Mouse (Mus musculus): Measurements from ENCODE around the gene Galnt7. TPM values are rescaled to one million over a fixed set of nuclear protein-coding genes. Genes with fewer than 3 reads are reported as not detected.
"Not testable (repeated sequence)": the region's sequence is repeated elsewhere in the genome, so short reads cannot be mapped to it uniquely, and the experiment has no call there.

Galnt7 gene
- total RNA-seq, 2 experiments from 2014 or later: 8.1 to 8.3 TPM

- intact Hi-C loops (cut with DNase I): no loop called here
- no peak for DNase-seq (ENCODE audit: low spot score in 2 of 2)
These were observed 100.5 kb downstream of the Galnt7 start for GRCm38 (mm10) chr8:57552102-57553032.

GRCm38 (mm10) chr8:57547581-57547980 is 105.3 kb downstream of the Galnt7 start:
- no peak for DNase-seq (ENCODE audit: low spot score in 2 of 2)
- intact Hi-C loops (cut with DNase I): no loop called here

GRCm38 (mm10) chr8:57546834-57547233 is 106.0 kb downstream of the Galnt7 start:
- intact Hi-C loops (cut with DNase I): no loop called here
- no peak for DNase-seq (ENCODE audit: low spot score in 2 of 2)

GRCm38 (mm10) chr8:57546401-57546800 is 106.4 kb downstream of the Galnt7 start:
- no peak for DNase-seq (ENCODE audit: low spot score in 2 of 2)
- intact Hi-C loops (cut with DNase I): no loop called here

GRCm38 (mm10) chr8:57541405-57541804 is 111.4 kb downstream of the Galnt7 start:
- DNase-seq (ENCODE audit: low spot score in 2 of 2): no peak
- intact Hi-C loops (cut with DNase I): no loop called here

- intact Hi-C loops (cut with DNase I): loop anchor here (1.0 kb wide), 1 partner anchor 259 kb away; no protein-coding TSS in a partner anchor
These were observed 111.9 kb downstream of the Galnt7 start for GRCm38 (mm10) chr8:57540951-57541350.

GRCm38 (mm10) chr8:57540110-57540838 is 112.6 kb downstream of the Galnt7 start:
- intact Hi-C loops (cut with DNase I): loop anchor here (1.0 kb wide), 1 partner anchor 260 kb away; no protein-coding TSS in a partner anchor

More at GRCm38 (mm10) chr8:57540951-57541350, 111.9 kb downstream of the Galnt7 start:
- no peak for DNase-seq (ENCODE audit: low spot score in 2 of 2)

GRCm38 (mm10) chr8:57538601-57539000 is 114.2 kb downstream of the Galnt7 start:
- intact Hi-C loops (cut with DNase I): loop anchor here (10.0 kb wide), 1 partner anchor 184 kb away; no protein-coding TSS in a partner anchor
- no peak for DNase-seq (ENCODE audit: low spot score in 2 of 2)

More at GRCm38 (mm10) chr8:57540110-57540838, 112.6 kb downstream of the Galnt7 start:
- DNase-seq (ENCODE audit: low spot score in 2 of 2): peak; percentile 84 to 88

GRCm38 (mm10) chr8:57536167-57536566 is 116.7 kb downstream of the Galnt7 start:
- no peak for DNase-seq (ENCODE audit: low spot score in 2 of 2)
- intact Hi-C loops (cut with DNase I): loop anchor here (10.0 kb wide), 1 partner anchor 181 kb away; no protein-coding TSS in a partner anchor

- intact Hi-C loops (cut with DNase I): loop anchor here (5.0 to 10.0 kb wide), 2 partner anchors 47 to 180 kb away; partner anchors contain the start of gene Sap30
- no peak for DNase-seq (ENCODE audit: low spot score in 2 of 2)
These were observed 118.3 kb downstream of the Galnt7 start for GRCm38 (mm10) chr8:57534495-57534894.

- intact Hi-C loops (cut with DNase I): loop anchor here (5.0 to 10.0 kb wide), 2 partner anchors 46 to 178 kb away; partner anchors contain the start of gene Sap30
- DNase-seq (ENCODE audit: low spot score in 2 of 2): no peak
These were observed 119.7 kb downstream of the Galnt7 start for GRCm38 (mm10) chr8:57533106-57533505.

- peak; percentile 51 to 60 for DNase-seq (ENCODE audit: low spot score in 2 of 2)
- intact Hi-C loops (cut with DNase I): loop anchor here (5.0 to 10.0 kb wide), 2 partner anchors 45 to 177 kb away; partner anchors contain the start of gene Sap30
These were observed 120.6 kb downstream of the Galnt7 start for GRCm38 (mm10) chr8:57532223-57532622.

- intact Hi-C loops (cut with DNase I): loop anchor here (1.0 to 10.0 kb wide), 3 partner anchors 44 to 176 kb away; partner anchors contain the start of gene Sap30
- DNase-seq (ENCODE audit: low spot score in 2 of 2): peak; percentile 62 to 88
These were observed 122.0 kb downstream of the Galnt7 start for GRCm38 (mm10) chr8:57530666-57531349.

- intact Hi-C loops (cut with DNase I): loop anchor here (5.0 to 10.0 kb wide), 2 partner anchors 43 to 175 kb away; partner anchors contain the start of gene Sap30
- no peak for DNase-seq (ENCODE audit: low spot score in 2 of 2)
These were observed 122.6 kb downstream of the Galnt7 start for GRCm38 (mm10) chr8:57530238-57530637.

- intact Hi-C loops (cut with DNase I): no loop called here
- DNase-seq (ENCODE audit: low spot score in 2 of 2): no peak
These were observed 124.8 kb downstream of the Galnt7 start for GRCm38 (mm10) chr8:57528036-57528435.

GRCm38 (mm10) chr8:57520186-57520786 is 132.5 kb downstream of the Galnt7 start:
- DNase-seq (ENCODE audit: low spot score in 2 of 2): no peak
- intact Hi-C loops (cut with DNase I): no loop called here

- intact Hi-C loops (cut with DNase I): no loop called here
- no peak for DNase-seq (ENCODE audit: low spot score in 2 of 2)
These were observed 135.1 kb downstream of the Galnt7 start for GRCm38 (mm10) chr8:57517723-57518122.

- intact Hi-C loops (cut with DNase I): not testable (repeated sequence)
These were observed 136.1 kb downstream of the Galnt7 start for GRCm38 (mm10) chr8:57516685-57517084.

More at GRCm38 (mm10) chr8:57516685-57517084, 136.1 kb downstream of the Galnt7 start:
- DNase-seq (ENCODE audit: low spot score in 2 of 2): not testable (repeated sequence)
